Mouse (Mus musculus) liver, embryonic 11.5 days (tissue): ENCODE measurements around the gene Zfp422. TPM values are rescaled to one million over a fixed set of nuclear protein-coding genes. Genes with fewer than 3 reads are reported as not detected.

Experiments
- ATAC-seq: fragments of 200-750 bp; cut with Nextera tagmentation; replicated peaks from 2 replicates; pipeline ENCODE4 v1.8.0; 2017; ENCODE audit warnings: moderate number of reproducible peaks, mild to moderate bottlenecking, moderate TSS enrichment, moderate library complexity; ENCODE audit not compliant: low FRiP score
- DNase-seq: peaks from one replicate; pipeline ENCODE4 v3.0.0-alpha.2; 2017; ENCODE audit warnings: low spot score
- H3K27ac ChIP-seq: fragments of 300-500 bp; sonication (generic); 2 replicates; pipeline ENCODE4 v1.5.1; 2014; ENCODE audit warnings: mild to moderate bottlenecking, low read depth, low read length, control low read depth
- H3K27me3 ChIP-seq: fragments of 300-500 bp; sonication (generic); replicated peaks from 2 replicates; pipeline ENCODE4 v1.6.1; 2014; ENCODE audit warnings: low read length, mixed read lengths; ENCODE audit not compliant: control insufficient read depth, insufficient read depth
- H3K36me3 ChIP-seq: fragments of 300-500 bp; sonication (generic); 2 replicates; pipeline ENCODE4 v1.6.1; 2014; ENCODE audit warnings: mild to moderate bottlenecking, low read length, moderate library complexity, mixed read lengths; ENCODE audit not compliant: control insufficient read depth, insufficient read depth
- H3K4me1 ChIP-seq: fragments of 300-500 bp; sonication (generic); replicated peaks from 2 replicates; pipeline ENCODE4 v1.6.1; 2014; ENCODE audit warnings: low read length, mixed read lengths; ENCODE audit not compliant: control insufficient read depth, insufficient read depth
- H3K4me2 ChIP-seq: fragments of 300-500 bp; sonication (generic); 2 replicates; pipeline ENCODE4 v1.6.1; 2014; ENCODE audit warnings: mild to moderate bottlenecking, control low read depth, moderate library complexity
- H3K4me3 ChIP-seq: fragments of 300-500 bp; sonication (generic); 2 replicates; pipeline ENCODE4 v1.5.1; 2014; ENCODE audit warnings: low read depth, low read length, control low read depth
- H3K9ac ChIP-seq: fragments of 300-500 bp; sonication (generic); 2 replicates; pipeline ENCODE4 v1.6.1; 2014; ENCODE audit warnings: low read depth, low read length, control low read depth
- H3K9me3 ChIP-seq: fragments of 300-500 bp; sonication (generic); 2 replicates; pipeline ENCODE4 v1.6.1; 2016; ENCODE audit warnings: low read length, inconsistent platforms, mixed read lengths; ENCODE audit not compliant: control insufficient read depth
- WGBS: fragments of 180-500 bp; shearing (Covaris S2); extraction: QIAGEN DNeasy Blood & Tissue Kit; methylation state at CpG from one replicate; pipeline ENCODE4 v1.1.7; 2014; 5-methylcytosine and 5-hydroxymethylcytosine counted together
- polyA plus RNA-seq: library from polyadenylated mRNA; unstranded; fragments of >200 nt; fragmentation: Nextera tagmentation; extraction: Ambion mirVana; gene quantifications from 2 replicates; pipeline ENCODE4 v1.2.1, GENCODE M21; 2014

Gene Zfp422
- 92.5 and 98.5 TPM in 2 replicates for polyA plus RNA-seq

DNA sequence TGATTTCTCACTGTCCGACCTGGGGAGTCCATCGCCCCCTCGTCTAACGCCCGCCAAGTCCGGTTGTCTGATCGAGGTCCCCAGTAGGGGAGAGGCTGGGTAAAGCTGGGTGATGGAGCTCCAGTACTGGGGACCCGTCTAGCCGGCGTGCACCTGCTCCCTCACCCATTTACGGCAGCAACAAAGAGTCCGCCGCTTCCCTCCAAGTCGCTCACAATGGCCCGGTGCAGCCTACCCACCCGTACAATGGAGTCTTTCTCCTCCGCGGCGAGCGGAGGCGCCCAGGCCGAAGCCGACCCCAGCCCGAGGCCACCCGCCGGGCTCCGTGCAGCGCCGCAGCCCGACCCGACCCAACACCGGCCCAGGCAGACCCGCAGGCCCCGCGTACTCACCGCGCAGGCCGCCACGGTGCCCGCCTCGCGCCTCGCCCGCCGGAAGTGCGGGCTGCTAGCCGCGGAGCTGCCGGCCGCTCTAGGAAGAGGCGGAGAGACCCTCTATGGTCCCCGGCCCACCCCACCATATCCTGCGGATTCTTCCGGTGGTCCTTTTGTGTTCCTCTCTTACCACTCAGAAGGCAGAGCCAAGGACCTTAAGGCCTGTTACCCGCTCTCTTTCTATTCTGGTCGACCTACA lies at the start of gene Zfp422:
Zfp422 (minus strand) TSS at position 461 of the 633 bp plus-strand sequence.
- H3K9me3 ChIP-seq = no peaks in the 10 kb centered on the region
- H3K9ac ChIP-seq = peak within 1 kb of the TSS; percentile 94
- H3K4me1 ChIP-seq = peaks cover 3% of the 10 kb centered on the region; the same call in 1 of the 2 replicates
- H3K27me3 ChIP-seq = no peaks in the 10 kb centered on the region
- peak within 1 kb of the TSS; percentile 72 for H3K27ac ChIP-seq
- ATAC-seq (peak; percentile 86), DNase-seq (peak; percentile 80)
- H3K4me3 ChIP-seq = peak within 1 kb of the TSS; percentile 86
- WGBS = under 1% methylated on average over 55 of the region's 56 CpGs
- H3K36me3 ChIP-seq = peaks cover 6% of the 10 kb centered on the region; the same call in 1 of the 2 replicates
- peak within 1 kb of the TSS; percentile 76 for H3K4me2 ChIP-seq

DNA sequence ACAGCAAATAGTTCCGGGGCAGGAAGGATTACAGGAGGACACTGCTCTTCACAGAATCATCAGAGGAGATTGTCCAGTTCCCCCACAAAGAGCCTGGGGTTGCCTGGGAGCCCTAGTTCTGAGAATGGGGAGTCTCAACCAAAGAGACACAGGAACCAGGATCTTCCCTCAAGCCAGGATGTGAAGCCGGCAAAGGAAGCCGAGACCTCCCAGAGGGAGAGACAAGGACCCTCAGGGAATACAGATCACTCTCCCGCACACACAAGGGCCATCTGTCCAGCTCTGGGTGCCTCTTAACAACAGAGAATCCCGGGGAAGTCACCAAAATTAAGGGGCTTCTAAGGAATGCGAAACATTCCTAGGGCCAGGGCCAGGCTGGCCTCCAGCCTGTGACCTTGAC lies 48.5 kb upstream of the Zfp422 start:
- H3K27ac ChIP-seq = no peak overlapping the region
- ATAC-seq (no peak), DNase-seq (no peak)
- 74% methylated on average over 6 of the region's 6 CpGs for WGBS
- no peak overlapping the region for H3K4me3 ChIP-seq
- no peaks in the 10 kb centered on the region for H3K9me3 ChIP-seq
- H3K4me2 ChIP-seq = no peak overlapping the region
- H3K27me3 ChIP-seq = no peaks in the 10 kb centered on the region
- no peak overlapping the region for H3K9ac ChIP-seq
- no peaks in the 10 kb centered on the region for H3K36me3 ChIP-seq
- peaks cover 10% of the 10 kb centered on the region for H3K4me1 ChIP-seq

DNA sequence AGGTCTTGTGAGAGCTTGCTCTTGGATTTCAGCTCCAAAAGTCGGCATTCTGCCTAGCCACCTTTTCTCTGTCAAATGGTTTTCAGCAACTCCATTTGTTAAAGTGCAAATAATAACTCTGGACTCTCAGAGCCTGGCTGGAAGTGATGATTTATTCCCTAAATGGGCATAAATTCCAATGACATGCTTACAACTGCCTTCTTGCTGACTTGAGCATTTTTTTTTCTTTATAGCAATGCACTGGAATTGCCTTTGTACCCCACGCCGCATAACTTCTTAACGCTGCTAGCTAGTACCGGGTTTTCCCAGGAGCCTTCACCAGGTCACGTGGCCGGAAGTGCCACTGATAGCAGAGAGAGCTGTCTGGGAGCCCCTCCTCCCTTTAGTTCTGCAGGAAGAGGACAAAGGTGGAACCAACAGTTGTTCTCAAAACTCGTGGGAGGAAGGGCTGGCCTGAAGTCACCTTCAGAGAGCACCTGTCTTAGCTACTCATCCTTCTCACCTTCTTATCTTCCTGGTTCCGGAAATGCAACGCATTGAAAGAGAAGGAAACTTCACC lies 47.6 kb upstream of the Zfp422 start:
- no peak overlapping the region for H3K27ac ChIP-seq
- no peak for ATAC-seq
- H3K36me3 ChIP-seq = no peaks in the 10 kb centered on the region
- no peaks in the 10 kb centered on the region for H3K9me3 ChIP-seq
- no peak overlapping the region for H3K4me2 ChIP-seq
- no peak overlapping the region for H3K4me3 ChIP-seq
- no peak for DNase-seq
- no peak overlapping the region for H3K9ac ChIP-seq
- WGBS = 62% methylated on average over 10 of the region's 10 CpGs
- peaks cover 11% of the 10 kb centered on the region for H3K4me1 ChIP-seq
- H3K27me3 ChIP-seq = no peaks in the 10 kb centered on the region

DNA sequence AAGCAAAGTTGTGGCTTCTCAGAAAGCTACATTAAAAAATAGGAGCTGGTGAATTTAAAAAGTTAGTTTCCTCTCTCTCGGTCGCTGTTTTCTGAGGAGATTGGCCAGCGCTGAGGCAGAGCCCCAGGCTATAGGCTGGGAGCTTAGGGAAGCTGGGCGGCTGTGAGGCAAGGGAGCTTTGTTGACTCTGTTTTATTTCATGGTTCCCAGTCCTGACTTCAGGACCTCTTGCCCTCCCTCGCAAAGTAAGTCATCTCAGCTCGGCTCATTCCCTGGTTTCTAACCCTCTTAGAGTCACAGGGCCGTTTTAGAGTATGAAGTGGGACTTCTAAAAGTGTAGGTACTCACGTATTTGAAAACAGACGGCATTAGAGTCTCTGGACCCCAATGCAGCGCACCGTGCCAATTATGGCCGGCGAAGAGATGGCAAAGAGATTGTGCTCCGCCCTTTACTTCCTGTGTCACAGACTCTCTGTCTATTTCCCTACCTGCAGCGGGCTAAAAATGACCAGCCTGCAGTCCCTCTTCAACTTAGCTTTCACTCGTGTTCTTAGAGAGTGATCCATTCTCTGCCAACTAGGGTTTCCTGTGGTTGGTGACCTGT lies 45.6 kb upstream of the Zfp422 start:
- 19% methylated on average over 16 of the region's 16 CpGs for WGBS
- no peaks in the 10 kb centered on the region for H3K27me3 ChIP-seq
- H3K9ac ChIP-seq = peak overlapping the region; percentile 47; the same call in 1 of the 2 replicates
- no peaks in the 10 kb centered on the region for H3K36me3 ChIP-seq
- peak overlapping the region; percentile 96 for H3K4me2 ChIP-seq
- H3K9me3 ChIP-seq = no peaks in the 10 kb centered on the region
- DNase-seq = no peak
- peaks cover 14% of the 10 kb centered on the region for H3K4me1 ChIP-seq
- H3K27ac ChIP-seq = no peak overlapping the region
- H3K4me3 ChIP-seq = peak overlapping the region; percentile 58
- ATAC-seq = peak; percentile 41

DNA sequence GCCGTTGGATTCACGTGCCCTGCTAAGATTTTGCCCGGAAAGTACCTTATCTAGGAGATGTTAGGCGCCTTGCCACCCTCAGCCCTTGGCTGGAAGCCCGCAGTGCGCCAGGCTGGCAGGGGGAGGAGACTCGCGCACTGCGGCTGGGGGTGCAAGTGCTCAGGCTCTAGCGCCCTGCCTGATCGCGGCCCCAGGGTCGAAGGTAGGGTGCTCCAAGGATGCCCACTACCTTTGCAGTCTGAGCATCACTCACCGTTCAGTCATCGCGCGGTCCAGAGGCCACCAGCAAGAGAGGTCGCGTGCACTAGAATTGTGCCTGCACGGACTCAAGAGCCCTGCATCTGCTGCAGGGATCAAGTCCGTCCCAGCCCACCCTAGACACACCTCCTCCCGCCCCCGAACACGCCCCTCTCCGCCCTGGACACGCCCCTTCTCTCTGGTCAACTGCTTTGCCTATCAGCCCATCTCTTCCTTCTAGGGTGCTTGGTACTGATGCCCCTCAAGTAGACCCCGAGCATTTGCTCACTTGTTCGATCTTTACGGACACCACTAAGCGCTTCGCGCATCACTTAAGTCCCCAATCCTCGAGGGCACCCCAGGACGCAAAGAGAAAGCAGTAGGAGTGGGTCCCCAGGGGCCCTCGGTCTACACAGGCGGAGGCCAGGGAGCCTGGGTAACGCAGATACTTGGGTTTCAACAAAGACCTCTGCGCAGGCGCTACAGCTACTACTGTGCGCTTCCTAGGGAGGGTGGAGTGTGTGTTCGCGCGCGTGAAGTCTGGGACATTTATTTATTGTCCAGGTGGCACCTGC lies 44.9 kb upstream of the Zfp422 start, which contains the start of gene Rassf4:
Rassf4 (minus strand) TSS at position 482 of the 812 bp plus-strand sequence.
- Histone ChIP-seq H3K9me3 (no peaks in the 10 kb centered on the region), H3K4me1 (peaks cover 14% of the 10 kb centered on the region), H3K27me3 (no peaks in the 10 kb centered on the region), H3K9ac (peak within 1 kb of the TSS; percentile 47), H3K4me2 (peak within 1 kb of the TSS; percentile 96), H3K36me3 (no peaks in the 10 kb centered on the region), H3K27ac (no peak within 1 kb of the TSS), H3K4me3 (peak within 1 kb of the TSS; percentile 58)
- ATAC-seq = peak; percentile 95
- DNase-seq = peak; percentile 93
- WGBS = under 1% methylated on average over 44 of the region's 44 CpGs

DNA sequence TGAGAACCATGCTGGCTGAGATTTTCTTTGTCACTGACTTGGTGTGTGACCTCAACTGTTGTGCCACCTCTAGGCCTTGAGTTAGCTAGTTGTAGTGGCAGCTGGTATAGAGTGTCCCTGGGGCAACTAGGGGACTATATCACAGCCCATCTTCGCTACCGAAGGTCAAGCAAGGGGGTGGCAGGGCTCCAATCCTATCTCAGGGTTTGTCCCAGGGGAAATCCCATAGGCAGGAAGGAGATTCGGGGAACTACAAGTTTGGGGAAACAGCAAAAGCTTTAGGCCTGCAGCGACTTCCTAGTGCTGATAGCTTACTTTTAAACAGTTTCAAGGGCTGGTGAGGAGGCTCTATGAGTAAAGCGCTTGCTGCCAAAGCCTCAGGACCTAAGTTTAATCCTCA lies 43.5 kb upstream of the Zfp422 start:
- Histone ChIP-seq H3K4me1 (peaks cover 14% of the 10 kb centered on the region), H3K9me3 (no peaks in the 10 kb centered on the region), H3K4me2 (no peak overlapping the region), H3K36me3 (no peaks in the 10 kb centered on the region), H3K9ac (no peak overlapping the region), H3K27ac (no peak overlapping the region), H3K4me3 (no peak overlapping the region), H3K27me3 (no peaks in the 10 kb centered on the region)
- DNase-seq = no peak
- WGBS = 79% methylated on average over 5 of the region's 5 CpGs
- ATAC-seq = no peak

DNA sequence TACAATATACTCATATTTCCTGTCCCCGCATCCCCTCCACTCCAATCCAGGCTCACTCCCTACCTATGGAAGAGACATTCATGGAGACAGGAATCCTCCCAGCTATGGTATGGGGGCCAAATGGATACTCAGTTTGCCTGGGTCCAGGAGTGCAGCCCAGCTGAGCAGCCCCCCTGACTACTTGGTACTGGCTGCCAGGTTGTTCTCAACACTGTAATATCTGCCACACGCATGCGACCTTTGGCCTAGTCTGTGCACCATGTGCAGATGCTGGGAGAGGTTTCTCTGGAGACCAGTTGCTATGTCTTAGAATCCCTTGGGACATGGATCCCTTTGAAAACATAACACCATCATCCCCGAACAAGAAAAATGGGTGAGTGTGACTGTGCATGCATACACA lies 43.0 kb upstream of the Zfp422 start:
- no peak for ATAC-seq
- no peak overlapping the region for H3K9ac ChIP-seq
- WGBS = 86% methylated on average over 4 of the region's 4 CpGs
- DNase-seq = no peak
- no peaks in the 10 kb centered on the region for H3K27me3 ChIP-seq
- no peaks in the 10 kb centered on the region for H3K36me3 ChIP-seq
- H3K4me2 ChIP-seq = no peak overlapping the region; the same call in 1 of the 2 replicates
- peaks cover 11% of the 10 kb centered on the region for H3K4me1 ChIP-seq
- H3K9me3 ChIP-seq = no peaks in the 10 kb centered on the region
- no peak overlapping the region for H3K4me3 ChIP-seq
- H3K27ac ChIP-seq = no peak overlapping the region

DNA sequence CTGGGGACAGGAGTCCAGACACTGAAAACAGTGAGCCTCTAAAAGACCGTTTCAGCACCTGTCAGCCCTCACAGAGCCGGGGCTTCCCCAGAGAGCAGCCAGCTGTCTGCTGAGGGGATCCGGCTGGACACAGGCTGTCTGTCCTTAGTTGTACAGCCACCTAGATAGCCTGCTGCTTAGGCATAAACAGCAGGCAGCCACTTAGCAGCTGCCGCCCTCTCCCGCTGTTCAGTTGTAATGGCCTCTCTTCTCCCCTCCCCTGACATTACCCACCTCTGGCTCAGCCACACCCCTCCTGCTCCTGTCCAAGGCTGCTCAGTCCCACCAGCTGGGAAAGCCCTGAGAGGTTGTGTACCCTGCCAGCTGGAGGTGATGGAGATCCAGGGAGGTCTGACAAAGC lies 42.2 kb upstream of the Zfp422 start:
- H3K9me3 ChIP-seq = no peaks in the 10 kb centered on the region
- no peak overlapping the region for H3K27ac ChIP-seq
- 41% methylated on average over 5 of the region's 5 CpGs for WGBS
- H3K4me3 ChIP-seq = no peak overlapping the region
- DNase-seq (no peak), ATAC-seq (no peak)
- H3K4me2 ChIP-seq = no peak overlapping the region
- H3K9ac ChIP-seq = no peak overlapping the region
- H3K36me3 ChIP-seq = no peaks in the 10 kb centered on the region
- H3K27me3 ChIP-seq = no peaks in the 10 kb centered on the region
- H3K4me1 ChIP-seq = peaks cover 7% of the 10 kb centered on the region
